Comparison of ENCODE assay signal across 8 mouse cellular contexts in genomic region chr13:23756790-23757189, GRCm38 (mm10). TPM values are rescaled to one million over a fixed set of nuclear protein-coding genes. Genes with fewer than 3 reads are reported as not detected.
DNase-seq lines count a peak whose midpoint lies in the region; ATAC-seq lines count a peak whose summit lies in the region.

Gene Hist1h4b (plus strand): TSS chr13:23757013.

- WGBS in hindbrain, embryonic 16.5 days, result 0% methylated on average over 12 of the region's 22 CpGs

- H3K9me3 ChIP-seq in hindbrain, embryonic 16.5 days (ENCODE audit: control insufficient read depth, low read length), result no peaks in the 10 kb centered on the region

- peak within 1 kb of the TSS; percentile 42 for H3K4me3 ChIP-seq in hindbrain, embryonic 16.5 days (ENCODE audit: low read length)

- no peaks in the 10 kb centered on the region for H3K36me3 ChIP-seq in hindbrain, embryonic 16.5 days (ENCODE audit: control insufficient read depth, insufficient read depth, low read length)

- peaks cover 11% of the 10 kb centered on the region for H3K4me1 ChIP-seq in hindbrain, embryonic 16.5 days (ENCODE audit: control insufficient read depth, insufficient read depth, low read depth, low read length)

- DNase-seq in adipocyte (ENCODE audit: low spot score), result peak; percentile 93
- DNase-seq in cerebellum, postnatal 36 days, result peak; percentile 77 to 84
- peak; percentile 84 to 97 for DNase-seq in frontal cortex, postnatal 36 days (ENCODE audit: low spot score in 2 of 2)
- peak; percentile 92 for DNase-seq in left cerebral cortex, adult 11 months (ENCODE audit: low spot score)
- DNase-seq in lung, postnatal 36 days, result peak; percentile 98
- peak; percentile 91 for DNase-seq in right cerebral cortex, adult 18-20 months
- DNase-seq in urinary bladder, postnatal 36 days (ENCODE audit: low spot score in 2 of 2), result peak; percentile 90 to 91

- H3K9ac ChIP-seq in hindbrain, embryonic 16.5 days (ENCODE audit: low read depth, low read length), result peak within 1 kb of the TSS; percentile 4

- peak; percentile 83 for ATAC-seq in hindbrain, embryonic 16.5 days

- H3K4me2 ChIP-seq in hindbrain, embryonic 16.5 days (ENCODE audit: low read length), result peak within 1 kb of the TSS; percentile 50

- peak within 1 kb of the TSS; percentile 80 for H3K27ac ChIP-seq in hindbrain, embryonic 16.5 days (ENCODE audit: low read depth, low read length)

- H3K27me3 ChIP-seq in hindbrain, embryonic 16.5 days (replicated peaks; ENCODE audit: control insufficient read depth, insufficient read depth, low read length), result no peaks in the 10 kb centered on the region

RNA-seq across cellular contexts. Expression of gene Hist1h4b, which starts in this region (rescaled TPM):
- polyA plus RNA-seq in hindbrain, embryonic 16.5 days (2015; fragmentation: Nextera tagmentation; extraction: Ambion mirVana), result 1.1 TPM in 1 of 2 replicates, not detected in the other

Comparison
In these comparisons a context has a peak if more than half of its experiments do, and no peak if none do; other contexts are left out.
1. Peak in every context shown above with its lines: DNase-seq, ATAC-seq, H3K4me3 ChIP-seq and H3K27ac ChIP-seq.